Mouse (Mus musculus) kidney, embryonic 15.5 days (tissue): ENCODE measurements around the gene Reep3. TPM values are rescaled to one million over a fixed set of nuclear protein-coding genes. Genes with fewer than 3 reads are reported as not detected.
"Not testable (repeated sequence)": the region's sequence is repeated elsewhere in the genome, so short reads cannot be mapped to it uniquely, and the experiment has no call there.

Source experiments
- ATAC-seq: fragments of 200-750 bp; cut with Nextera tagmentation; replicated peaks from 2 replicates; pipeline ENCODE4 v1.8.0; 2017; ENCODE audit warnings: moderate TSS enrichment; ENCODE audit not compliant: low FRiP score
- H3K27ac ChIP-seq: fragments of 300-500 bp; sonication (generic); 2 replicates; pipeline ENCODE4 v1.5.1; 2015; ENCODE audit warnings: mild to moderate bottlenecking, inconsistent platforms
- H3K27me3 ChIP-seq: fragments of 300-500 bp; sonication (generic); 2 replicates; pipeline ENCODE4 v1.6.1; 2015; ENCODE audit warnings: inconsistent platforms
- H3K36me3 ChIP-seq: fragments of 300-500 bp; sonication (generic); 2 replicates; pipeline ENCODE4 v1.6.1; 2015; ENCODE audit warnings: inconsistent platforms
- H3K4me1 ChIP-seq: fragments of 300-500 bp; sonication (generic); 2 replicates; pipeline ENCODE4 v1.6.1; 2015; ENCODE audit warnings: inconsistent platforms
- H3K4me2 ChIP-seq: fragments of 300-500 bp; sonication (generic); 2 replicates; pipeline ENCODE4 v1.6.1; 2015; ENCODE audit warnings: moderate library complexity, mild to moderate bottlenecking, inconsistent platforms
- H3K4me3 ChIP-seq: fragments of 300-500 bp; sonication (generic); replicated peaks from 2 replicates; pipeline ENCODE4 v1.5.1; 2015; ENCODE audit warnings: mild to moderate bottlenecking, inconsistent platforms
- H3K9ac ChIP-seq: fragments of 300-500 bp; sonication (generic); 2 replicates; pipeline ENCODE4 v1.6.1; 2015; ENCODE audit warnings: mild to moderate bottlenecking, inconsistent platforms
- H3K9me3 ChIP-seq: fragments of 300-500 bp; sonication (generic); replicated peaks from 2 replicates; pipeline ENCODE4 v1.6.1; 2016; ENCODE audit warnings: inconsistent platforms
- WGBS: fragments of 180-500 bp; shearing (Covaris S2); methylation state at CpG from one replicate; pipeline ENCODE4 v1.1.7; 2015; ENCODE audit warnings: mixed read lengths; 5-methylcytosine and 5-hydroxymethylcytosine counted together
- polyA plus RNA-seq: library from polyadenylated mRNA; unstranded; fragments of >200 nt; fragmentation: Nextera tagmentation; extraction: Ambion mirVana; gene quantifications from 2 replicates; pipeline ENCODE4 v1.2.1, GENCODE M21; 2015

Gene Reep3
- polyA plus RNA-seq, 1 experiment from 2014 or later, result 47.0 TPM

DNA sequence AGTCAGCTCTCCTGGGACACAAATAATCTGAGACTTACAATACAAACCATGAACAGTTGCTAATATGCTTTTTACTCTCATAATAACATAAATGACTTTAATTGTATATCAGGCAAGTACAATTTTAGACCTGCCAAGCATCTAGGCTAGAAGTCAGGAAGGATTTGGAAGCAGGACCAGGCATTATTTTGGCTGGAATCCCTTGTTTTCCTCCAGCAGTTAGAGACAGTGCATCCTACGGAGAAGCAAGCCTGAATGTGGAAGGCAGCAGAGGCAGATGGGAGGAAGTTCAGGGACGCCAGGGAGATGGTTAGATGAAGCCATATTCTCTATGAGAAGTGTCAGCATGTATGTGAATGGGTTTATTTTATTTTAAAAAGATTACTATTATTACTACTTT, 79.4 kb downstream of the Reep3 start:
- no peak overlapping the region for H3K27ac ChIP-seq
- H3K36me3 ChIP-seq, result peaks cover 52% of the 10 kb centered on the region
- no peak overlapping the region for H3K4me2 ChIP-seq
- H3K27me3 ChIP-seq, result no peaks in the 10 kb centered on the region
- H3K4me1 ChIP-seq, result peaks cover 15% of the 10 kb centered on the region
- H3K9me3 ChIP-seq, result no peaks in the 10 kb centered on the region
- no peak overlapping the region for H3K4me3 ChIP-seq
- 67% methylated on average over 2 of the region's 2 CpGs for WGBS
- H3K9ac ChIP-seq, result no peak overlapping the region
- no peak for ATAC-seq

DNA sequence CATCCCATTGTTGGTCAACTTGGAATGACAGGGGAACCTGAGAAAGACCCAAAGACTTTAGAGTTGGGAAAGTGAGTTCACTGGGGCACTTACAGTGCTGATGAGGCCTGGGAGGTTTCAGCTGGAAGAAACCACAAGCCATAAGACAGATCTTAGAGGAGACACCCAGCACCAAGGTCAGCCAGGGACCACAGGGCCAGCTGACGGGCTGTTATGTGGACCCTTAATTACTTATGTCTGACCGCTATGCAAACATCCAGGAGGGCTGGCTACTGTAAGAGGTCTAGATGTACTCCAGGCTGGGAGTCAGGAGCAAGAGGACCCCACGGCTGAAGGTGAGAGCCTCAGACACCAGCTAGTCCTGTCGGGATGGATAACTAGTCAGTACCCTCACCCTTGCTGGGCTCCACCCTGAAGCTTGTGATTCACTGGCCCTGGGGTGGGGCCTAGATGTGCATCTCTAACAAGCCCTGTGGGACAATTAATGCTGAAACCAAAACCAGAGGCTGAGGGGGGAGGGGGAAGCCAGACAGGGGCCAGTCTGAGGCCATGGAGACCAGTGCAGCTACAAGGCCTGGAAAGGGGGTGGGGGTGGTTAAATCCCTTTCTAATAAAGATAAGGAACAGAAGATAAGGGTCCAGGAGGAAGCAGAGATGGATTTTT, 80.0 kb downstream of the Reep3 start:
- Histone ChIP-seq H3K4me1 (peaks cover 15% of the 10 kb centered on the region), H3K9me3 (no peaks in the 10 kb centered on the region), H3K36me3 (peaks cover 52% of the 10 kb centered on the region), H3K27me3 (no peaks in the 10 kb centered on the region), H3K4me2 (no peak overlapping the region), H3K27ac (no peak overlapping the region), H3K4me3 (no peak overlapping the region), H3K9ac (no peak overlapping the region)
- ATAC-seq, result peak; percentile 56; the same call in 1 of the 2 replicates
- 55% methylated on average over 4 of the region's 4 CpGs for WGBS

DNA sequence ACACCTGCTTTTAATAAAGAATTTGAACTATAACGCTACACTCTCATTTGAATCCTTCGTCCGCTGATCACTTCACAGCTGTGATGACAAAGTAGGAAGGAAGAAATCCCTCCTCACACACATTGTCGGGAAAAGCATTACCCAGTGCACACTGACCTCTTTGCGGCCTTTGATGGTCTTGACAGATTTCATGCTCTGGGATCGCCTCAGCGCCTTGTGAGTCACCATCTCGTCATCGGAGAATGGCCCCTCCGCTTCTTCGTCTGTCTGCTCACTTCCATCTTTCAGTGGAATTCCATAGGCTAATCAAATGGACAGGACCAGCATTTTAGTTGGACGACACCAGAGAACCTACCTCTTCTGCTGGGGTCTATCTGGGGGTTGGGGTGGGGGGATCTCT, 82.0 kb downstream of the Reep3 start:
- peaks cover 15% of the 10 kb centered on the region for H3K4me1 ChIP-seq
- no peak for ATAC-seq
- H3K27me3 ChIP-seq, result no peaks in the 10 kb centered on the region
- no peak overlapping the region for H3K4me2 ChIP-seq
- no peaks in the 10 kb centered on the region for H3K9me3 ChIP-seq
- H3K36me3 ChIP-seq, result peaks cover 34% of the 10 kb centered on the region
- no peak overlapping the region for H3K27ac ChIP-seq
- 89% methylated on average over 12 of the region's 12 CpGs for WGBS
- H3K4me3 ChIP-seq, result no peak overlapping the region
- no peak overlapping the region for H3K9ac ChIP-seq

DNA sequence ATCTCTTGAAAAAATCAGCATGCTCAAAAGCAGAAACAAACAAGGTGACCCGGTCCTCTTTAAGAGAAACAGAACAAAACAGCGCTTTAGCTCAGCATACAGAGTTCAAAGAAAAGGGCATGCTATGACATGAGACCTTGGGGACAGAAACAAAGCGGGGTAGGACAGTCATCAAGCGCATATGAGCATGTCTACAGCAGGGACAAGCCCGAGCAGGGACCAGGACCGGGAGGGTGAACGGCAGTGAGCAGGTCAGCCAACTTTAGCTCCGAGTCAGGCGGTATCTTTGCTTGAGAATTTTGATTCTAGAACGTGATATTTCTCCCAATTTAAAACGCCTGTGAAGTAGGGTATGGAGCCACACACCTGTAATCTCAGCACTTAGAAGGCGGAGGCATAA, 86.2 kb downstream of the Reep3 start:
- no peaks in the 10 kb centered on the region; the same call in 1 of the 2 replicates for H3K4me1 ChIP-seq
- H3K27me3 ChIP-seq, result no peaks in the 10 kb centered on the region
- H3K9ac ChIP-seq, result no peak overlapping the region
- no peaks in the 10 kb centered on the region for H3K9me3 ChIP-seq
- ATAC-seq, result no peak
- no peak overlapping the region for H3K4me2 ChIP-seq
- 90% methylated on average over 12 of the region's 12 CpGs for WGBS
- H3K36me3 ChIP-seq, result peaks cover 28% of the 10 kb centered on the region
- H3K4me3 ChIP-seq, result no peak overlapping the region
- no peak overlapping the region for H3K27ac ChIP-seq

DNA sequence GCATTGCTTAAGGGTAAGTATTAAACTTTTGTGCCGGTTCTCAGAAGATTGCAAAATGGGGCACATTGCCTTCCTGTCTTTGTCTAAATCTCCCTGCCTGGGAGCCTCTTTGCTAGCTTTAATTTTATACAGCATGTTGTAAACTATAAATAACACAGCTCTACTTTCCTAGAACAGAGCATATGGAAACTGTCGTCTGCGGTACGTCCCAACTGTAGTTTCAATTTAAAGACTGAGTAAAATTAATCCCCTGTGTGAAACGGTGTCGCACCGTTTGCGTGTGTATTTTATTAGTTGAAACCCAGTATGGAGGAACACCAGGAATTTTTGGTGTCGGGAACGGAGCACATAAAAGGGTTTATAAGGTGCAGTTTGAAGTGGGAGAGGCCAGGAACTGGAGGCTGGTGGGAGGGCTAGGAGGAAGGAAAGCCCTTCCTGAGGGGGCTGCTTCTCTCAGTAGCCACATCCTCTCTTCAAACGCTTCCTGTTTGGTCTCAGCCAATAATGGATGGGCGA, 92.2 kb downstream of the Reep3 start:
- WGBS, result 1% methylated on average over 12 of the region's 12 CpGs
- Histone ChIP-seq H3K4me2 (peak overlapping the region; percentile 79), H3K36me3 (no peaks in the 10 kb centered on the region), H3K9me3 (no peaks in the 10 kb centered on the region), H3K27me3 (no peaks in the 10 kb centered on the region), H3K4me1 (peaks cover 29% of the 10 kb centered on the region), H3K9ac (peak overlapping the region; percentile 30; the same call in 1 of the 2 replicates), H3K4me3 (peak overlapping the region; percentile 39), H3K27ac (peak overlapping the region; percentile 93)
- ATAC-seq, result 0 out of 2 replicates have a peak, but pooled peaks have one; percentile 2

DNA sequence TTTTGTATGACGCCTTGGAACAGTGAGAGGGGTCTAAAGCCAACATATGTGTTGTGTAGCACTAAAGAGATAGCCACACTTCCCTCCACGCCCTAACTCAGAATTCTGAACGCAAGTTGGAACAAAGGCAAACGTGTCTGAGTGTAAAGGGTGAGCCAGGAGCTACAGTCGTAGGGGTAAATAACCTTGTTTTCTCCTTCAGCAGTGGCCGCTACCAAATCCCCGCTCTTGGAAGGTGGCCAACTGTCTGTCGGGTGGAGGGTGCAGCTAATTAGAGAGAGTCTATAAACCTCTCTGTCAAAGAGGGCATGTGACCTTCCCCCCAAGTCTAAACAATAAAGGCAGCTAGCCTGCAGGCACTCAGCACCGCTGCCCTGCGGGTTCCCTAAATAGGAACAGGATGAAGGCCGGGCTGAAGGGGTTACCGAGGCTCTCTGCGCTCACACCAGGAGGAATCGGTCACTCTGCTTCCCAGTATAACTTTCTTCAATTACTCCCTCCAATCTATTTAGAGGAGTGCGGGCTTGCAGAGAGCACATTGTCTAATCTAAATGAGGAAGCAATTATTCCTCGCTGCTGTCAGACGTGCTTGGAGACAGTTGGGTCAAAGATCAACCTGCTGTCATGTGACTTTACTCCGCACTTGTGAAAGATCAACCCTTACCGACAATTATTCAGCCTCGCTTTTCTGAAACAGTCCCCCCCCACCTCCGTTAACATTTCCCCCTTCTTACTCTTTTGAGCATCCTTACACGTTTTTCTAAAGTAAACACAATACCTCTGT, 92.8 kb downstream of the Reep3 start:
- ATAC-seq, result peak; percentile 64
- WGBS, result under 1% methylated on average over 22 of the region's 22 CpGs
- Histone ChIP-seq H3K4me1 (peaks cover 29% of the 10 kb centered on the region), H3K4me2 (peak overlapping the region; percentile 79), H3K27ac (peak overlapping the region; percentile 93), H3K9me3 (no peaks in the 10 kb centered on the region), H3K27me3 (no peaks in the 10 kb centered on the region), H3K36me3 (no peaks in the 10 kb centered on the region), H3K4me3 (peak overlapping the region; percentile 39), H3K9ac (peak overlapping the region; percentile 30)

DNA sequence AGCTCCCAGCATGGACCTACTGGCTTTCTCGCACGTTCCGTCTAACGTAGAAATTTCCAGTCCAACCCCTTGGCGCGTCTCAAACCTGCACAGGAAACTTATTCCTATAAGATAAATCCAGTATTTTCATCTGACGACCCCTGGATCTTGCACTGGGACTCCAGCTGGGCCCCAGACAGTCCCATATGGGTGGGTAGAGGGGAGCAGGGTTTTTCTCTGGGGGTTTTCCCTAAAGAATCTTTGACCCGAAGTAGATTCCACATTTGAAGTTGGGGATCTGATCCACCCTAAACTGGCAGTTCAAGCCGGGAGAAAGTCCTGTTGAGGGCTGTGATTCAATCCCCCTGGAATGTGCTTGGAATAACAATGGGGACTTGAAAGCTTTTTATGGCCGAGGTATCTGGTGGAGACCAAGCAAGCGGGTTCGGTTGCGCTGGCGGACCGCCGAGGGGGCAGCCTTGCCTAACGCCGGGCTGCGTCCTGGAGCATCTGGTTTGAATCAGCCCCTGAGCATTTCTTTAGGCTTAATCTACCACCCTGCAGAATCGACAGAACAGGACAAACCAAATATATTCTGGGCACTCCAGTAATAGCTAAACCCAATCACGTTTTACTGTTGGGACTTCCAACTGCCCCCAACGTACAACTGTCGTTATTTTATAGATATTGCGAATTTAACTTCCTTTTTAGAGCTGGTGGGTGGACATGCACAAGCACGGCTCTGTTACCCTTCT, 93.6 kb downstream of the Reep3 start:
- WGBS, result under 1% methylated on average over 25 of the region's 25 CpGs
- ATAC-seq, result peak; percentile 66
- peak overlapping the region; percentile 79 for H3K4me2 ChIP-seq
- H3K4me3 ChIP-seq, result peak overlapping the region; percentile 39
- H3K9ac ChIP-seq, result peak overlapping the region; percentile 30; the same call in 1 of the 2 replicates
- no peaks in the 10 kb centered on the region for H3K27me3 ChIP-seq
- peak overlapping the region; percentile 93 for H3K27ac ChIP-seq
- H3K36me3 ChIP-seq, result no peaks in the 10 kb centered on the region
- peaks cover 29% of the 10 kb centered on the region for H3K4me1 ChIP-seq
- H3K9me3 ChIP-seq, result no peaks in the 10 kb centered on the region

DNA sequence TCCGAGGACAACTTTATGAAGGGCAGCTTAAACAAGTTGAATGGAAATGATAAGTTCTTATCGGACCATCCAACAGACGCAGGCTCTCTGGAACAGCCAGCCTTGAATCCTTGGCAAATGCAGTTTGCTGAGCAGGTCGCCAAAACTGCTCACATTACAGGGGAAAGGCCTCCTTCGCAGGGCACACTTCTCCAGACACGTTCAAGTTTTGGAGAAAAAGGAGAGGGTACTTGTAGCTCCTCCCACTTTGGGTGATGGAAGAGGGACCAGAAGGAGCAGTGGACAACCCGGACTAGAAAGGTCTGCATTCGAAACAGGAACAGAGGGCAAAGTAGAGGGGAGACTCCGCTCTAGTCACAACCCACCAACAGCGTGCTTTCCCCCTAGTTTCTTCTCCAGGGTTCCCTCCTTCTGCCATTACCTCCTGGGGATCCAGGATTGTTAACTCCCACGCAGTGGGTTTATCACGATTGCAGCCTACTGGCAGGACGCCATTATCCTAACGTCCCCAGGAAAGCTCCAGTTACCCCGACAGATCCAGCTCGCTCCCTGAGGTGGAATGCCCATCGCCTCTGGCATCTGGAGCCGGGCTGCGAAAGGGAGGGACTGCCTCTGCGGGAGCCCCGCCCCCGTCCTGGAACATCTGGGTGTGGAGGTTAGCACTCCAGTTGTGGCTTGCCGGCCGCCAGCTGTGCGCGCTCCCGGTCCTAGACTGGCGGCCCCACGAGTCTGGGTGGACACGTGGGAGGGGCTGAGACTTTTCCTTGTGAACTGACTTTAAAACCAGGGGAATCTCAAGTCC, 94.3 kb downstream of the Reep3 start:
- H3K27me3 ChIP-seq, result no peaks in the 10 kb centered on the region
- H3K4me3 ChIP-seq, result peak overlapping the region; percentile 39
- peak; percentile 85 for ATAC-seq
- H3K4me2 ChIP-seq, result peak overlapping the region; percentile 79
- no peaks in the 10 kb centered on the region for H3K9me3 ChIP-seq
- peaks cover 29% of the 10 kb centered on the region for H3K4me1 ChIP-seq
- 8% methylated on average over 30 of the region's 30 CpGs for WGBS
- H3K36me3 ChIP-seq, result no peaks in the 10 kb centered on the region
- H3K27ac ChIP-seq, result peak overlapping the region; percentile 93
- H3K9ac ChIP-seq, result peak overlapping the region; percentile 30

DNA sequence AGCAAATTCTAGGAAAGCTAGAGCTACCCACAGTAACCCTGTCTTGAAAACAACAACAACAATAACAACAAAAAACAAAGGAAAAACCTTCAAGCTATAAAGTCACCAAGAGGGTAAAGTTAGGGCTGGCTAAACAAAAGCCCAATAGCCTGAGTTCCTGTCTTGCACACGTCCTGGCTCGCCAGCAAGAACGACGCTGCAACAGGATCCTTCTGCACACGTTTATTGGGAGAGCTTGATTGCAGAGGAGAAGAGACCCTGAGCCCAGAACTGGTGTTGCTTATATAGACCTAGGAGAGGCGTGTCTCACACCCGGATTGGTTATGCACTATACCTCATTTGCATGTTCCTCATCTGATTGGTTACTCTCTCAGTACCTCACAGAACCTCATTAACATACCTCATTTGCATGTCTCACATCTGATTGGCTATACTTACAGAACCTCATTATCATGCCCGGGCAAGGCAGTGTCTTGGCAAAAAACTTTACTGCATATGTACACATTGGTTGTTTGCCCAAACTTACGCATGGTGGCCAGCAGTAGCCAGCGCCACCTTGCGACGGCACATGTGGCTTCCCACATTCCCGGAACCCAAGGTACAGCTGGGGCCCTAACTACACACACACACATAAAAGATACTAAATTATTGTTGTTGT, 95.7 kb downstream of the Reep3 start:
- H3K4me1 ChIP-seq, result peaks cover 29% of the 10 kb centered on the region
- H3K9me3 ChIP-seq, H3K27ac ChIP-seq, H3K36me3 ChIP-seq, H3K4me2 ChIP-seq, H3K9ac ChIP-seq, H3K27me3 ChIP-seq, H3K4me3 ChIP-seq, ATAC-seq: not testable (repeated sequence)
- 94% methylated on average over 13 of the region's 13 CpGs for WGBS

DNA sequence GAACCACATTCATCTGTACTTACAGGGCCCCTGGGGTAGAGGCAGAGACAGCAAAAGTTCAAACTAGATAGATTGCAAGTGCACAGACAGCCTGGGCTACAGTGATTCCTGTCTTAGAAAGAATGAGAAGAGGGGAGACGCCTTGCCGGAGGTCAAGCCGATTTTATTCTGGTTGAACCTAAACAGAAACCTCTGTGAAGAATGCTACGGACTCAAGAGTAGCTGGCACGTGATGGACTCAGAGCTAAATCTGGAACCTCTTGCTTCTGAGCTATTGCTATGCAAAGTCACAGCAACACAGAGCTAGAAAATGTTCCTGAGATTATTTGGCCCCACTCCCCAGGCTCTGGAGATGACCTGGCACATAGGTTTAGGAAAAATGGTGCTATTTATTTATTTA, 96.6 kb downstream of the Reep3 start:
- H3K4me1 ChIP-seq, result peaks cover 34% of the 10 kb centered on the region
- no peaks in the 10 kb centered on the region for H3K36me3 ChIP-seq
- H3K27me3 ChIP-seq, result no peaks in the 10 kb centered on the region
- H3K4me2 ChIP-seq, result no peak overlapping the region
- H3K27ac ChIP-seq, result no peak overlapping the region
- H3K4me3 ChIP-seq, result no peak overlapping the region
- no peak for ATAC-seq
- no peak overlapping the region for H3K9ac ChIP-seq
- 93% methylated on average over 5 of the region's 5 CpGs for WGBS
- H3K9me3 ChIP-seq, result no peaks in the 10 kb centered on the region

DNA sequence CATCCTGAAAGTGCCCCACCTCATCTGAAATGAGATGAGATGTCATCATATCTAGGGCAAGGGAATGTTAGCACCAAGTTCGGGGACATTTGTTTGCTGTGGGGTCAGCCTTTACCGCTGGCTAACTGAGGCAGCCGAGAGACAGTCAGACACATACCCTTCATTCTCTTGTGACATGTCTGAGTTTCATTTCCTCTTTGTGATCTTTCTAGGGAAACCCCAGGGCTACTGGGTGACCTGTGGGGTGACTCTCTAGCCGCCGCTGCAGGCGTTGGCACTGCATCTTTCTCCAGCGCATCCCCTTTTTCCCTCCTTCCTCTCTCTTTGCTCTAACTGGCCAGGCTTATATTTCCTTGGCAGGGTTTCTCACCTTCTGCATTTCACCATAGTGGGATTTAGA, 98.0 kb downstream of the Reep3 start:
- Histone ChIP-seq H3K27me3 (no peaks in the 10 kb centered on the region), H3K36me3 (no peaks in the 10 kb centered on the region), H3K9ac (no peak overlapping the region), H3K4me2 (no peak overlapping the region), H3K27ac (no peak overlapping the region), H3K9me3 (no peaks in the 10 kb centered on the region), H3K4me1 (peaks cover 31% of the 10 kb centered on the region), H3K4me3 (no peak overlapping the region)
- 89% methylated on average over 7 of the region's 7 CpGs for WGBS
- no peak for ATAC-seq
